Mouse (Mus musculus): ENCODE data around the gene Ddx39.

The Ddx39 gene

GRCm38 (mm10) chr8:83771791-83772190, 56.8 kb downstream of the Ddx39 start:
- DNase-seq: no peak

GRCm38 (mm10) chr8:83772701-83773451, 57.9 kb downstream of the Ddx39 start:
- peak; percentile 63 for DNase-seq

GRCm38 (mm10) chr8:83773452-83773846, 58.5 kb downstream of the Ddx39 start:
- DNase-seq: no peak

GRCm38 (mm10) chr8:83774221-83774620, 59.2 kb downstream of the Ddx39 start:
- DNase-seq: no peak

Measured in retina, postnatal 1 day (tissue).